Mouse (Mus musculus) myocyte (in vitro differentiated cells): ENCODE results near the gene Il20. TPM values are rescaled to one million over a fixed set of nuclear protein-coding genes. Genes with fewer than 3 reads are reported as not detected.

ENCODE experiments used
- H3K27me3 ChIP-seq: one replicate; pipeline ENCODE4 v1.6.1; 2011; ENCODE audit not compliant: control insufficient read depth, insufficient read depth, insufficient read length
- H3K36me3 ChIP-seq: one replicate; pipeline ENCODE4 v1.6.1; 2011; ENCODE audit not compliant: control insufficient read depth, insufficient read depth
- H3K4me2 ChIP-seq: one replicate; pipeline ENCODE4 v1.6.1; 2011; ENCODE audit warnings: low read depth, control low read depth
- H3K4me3 ChIP-seq: one replicate; pipeline ENCODE4 v1.5.1; 2011; ENCODE audit warnings: mild to moderate bottlenecking, control low read depth, moderate library complexity
- H3K79me2 ChIP-seq: one replicate; pipeline ENCODE4 v1.6.1; 2011; ENCODE audit not compliant: control insufficient read depth, insufficient read depth
- H3ac ChIP-seq: one replicate; pipeline ENCODE4 v1.6.1; 2011; ENCODE audit not compliant: control insufficient read depth, insufficient read length
- CEBPB ChIP-seq: IDR thresholded peaks from 2 replicates; pipeline ENCODE4 v1.6.1; 2011; ENCODE audit warnings: mild to moderate bottlenecking, moderate library complexity; ENCODE audit not compliant: poor library complexity, insufficient read depth, severe bottlenecking
- E2F4 ChIP-seq: IDR thresholded peaks from one replicate; pipeline ENCODE4 v1.6.1; 2011; ENCODE audit warnings: mild to moderate bottlenecking, control low read depth, moderate library complexity; ENCODE audit not compliant: insufficient read depth
- MAX ChIP-seq: IDR thresholded peaks from one replicate; pipeline ENCODE4 v1.6.1; 2011; ENCODE audit warnings: low read depth, mild to moderate bottlenecking, control low read depth
- MYOD1 ChIP-seq, 3 experiments: IDR thresholded peaks; one replicate each; pipeline ENCODE4 v1.6.1; 2011; ENCODE audit warnings: control low read depth in 2 of 3, low read depth in 2 of 3, mild to moderate bottlenecking in 2 of 3, moderate library complexity in 1 of 3; ENCODE audit not compliant: insufficient read length in 2 of 3, control insufficient read depth in 1 of 3
- MYOG ChIP-seq, 3 experiments: IDR thresholded peaks; one replicate each; pipeline ENCODE4 v1.6.1; 2011; ENCODE audit warnings: control low read depth in 2 of 3, low read depth in 2 of 3, mild to moderate bottlenecking in 2 of 3; ENCODE audit not compliant: insufficient read length in 2 of 3, control insufficient read depth in 1 of 3, insufficient read depth in 1 of 3
- POLR2A ChIP-seq: IDR thresholded peaks from one replicate; pipeline ENCODE4 v1.6.1; 2011; ENCODE audit warnings: low read depth, mild to moderate bottlenecking, control low read depth, moderate library complexity; ENCODE audit not compliant: insufficient read length
- POLR2AphosphoS2 ChIP-seq: IDR thresholded peaks from one replicate; pipeline ENCODE4 v1.6.1; 2011; ENCODE audit warnings: low read depth, control low read depth; ENCODE audit not compliant: insufficient read length
- REST ChIP-seq: IDR thresholded peaks from one replicate; pipeline ENCODE4 v1.6.1; 2011; ENCODE audit warnings: mild to moderate bottlenecking, control low read depth, moderate library complexity; ENCODE audit not compliant: insufficient read depth, insufficient read length
- SRF ChIP-seq: IDR thresholded peaks from one replicate; pipeline ENCODE4 v1.6.1; 2011; ENCODE audit warnings: low read depth; ENCODE audit not compliant: control insufficient read depth, insufficient read length
- TCF12 ChIP-seq: IDR thresholded peaks from one replicate; pipeline ENCODE4 v1.6.1; 2011; ENCODE audit warnings: mild to moderate bottlenecking, control low read depth; ENCODE audit not compliant: poor library complexity, insufficient read depth, severe bottlenecking
- TCF3 ChIP-seq: IDR thresholded peaks from one replicate; pipeline ENCODE4 v1.6.1; 2011; ENCODE audit warnings: low read depth, control low read depth; ENCODE audit not compliant: insufficient read length
- USF1 ChIP-seq: IDR thresholded peaks from one replicate; pipeline ENCODE4 v1.6.1; 2011; ENCODE audit warnings: low read depth, mild to moderate bottlenecking, control low read depth, moderate library complexity
- polyA plus RNA-seq: library from polyadenylated mRNA; unstranded; fragments of >200 nt; fragmentation: generic; extraction: Trizol; gene quantifications from one replicate; pipeline ENCODE4 v1.2.1, GENCODE M21; 2012; ENCODE audit warnings: missing spikeins

The Il20 gene
- polyA plus RNA-seq, 1 experiment = not detected

GRCm38 (mm10) chr1:130938192-130938591 is 26.9 kb upstream of the Il20 start:
- Histone ChIP-seq H3K79me2 (no peaks in the 10 kb centered on the region), H3K4me3 (no peak overlapping the region), H3K4me2 (no peak overlapping the region), H3K27me3 (no peaks in the 10 kb centered on the region), H3ac (no peak overlapping the region), H3K36me3 (no peaks in the 10 kb centered on the region)
- no peak for TF ChIP-seq SRF
- TF ChIP-seq CEBPB = no peak
- no peak for TF ChIP-seq REST
- TF ChIP-seq MAX = no peak
- TF ChIP-seq POLR2AphosphoS2 = no peak
- TF ChIP-seq MYOG (IDR thresholded peaks at IDR 0.05; ENCODE audit: control insufficient read depth in 1 of 3, insufficient read depth in 1 of 3, insufficient read length in 2 of 3, low read depth in 2 of 3) = no peak
- no peak for TF ChIP-seq TCF12
- TF ChIP-seq MYOD1 (IDR thresholded peaks at IDR 0.05; ENCODE audit: control insufficient read depth in 1 of 3, insufficient read length in 2 of 3, low read depth in 2 of 3) = no peak
- no peak for TF ChIP-seq TCF3
- TF ChIP-seq POLR2A = no peak
- no peak for TF ChIP-seq E2F4
- TF ChIP-seq USF1 = no peak

- Histone ChIP-seq H3ac (no peak overlapping the region), H3K36me3 (no peaks in the 10 kb centered on the region), H3K4me3 (no peak overlapping the region), H3K79me2 (no peaks in the 10 kb centered on the region), H3K27me3 (no peaks in the 10 kb centered on the region), H3K4me2 (no peak overlapping the region)
- no peak for TF ChIP-seq SRF
Observed at GRCm38 (mm10) chr1:130937170-130937569, 25.9 kb upstream of the Il20 start.

- Histone ChIP-seq H3K36me3 (no peaks in the 10 kb centered on the region), H3K27me3 (no peaks in the 10 kb centered on the region), H3K79me2 (no peaks in the 10 kb centered on the region), H3K4me3 (no peak overlapping the region), H3K4me2 (no peak overlapping the region), H3ac (no peak overlapping the region)
- TF ChIP-seq TCF12 (no peak), USF1 (no peak), REST (no peak), MAX (no peak), E2F4 (no peak), TCF3 (no peak)
Observed at GRCm38 (mm10) chr1:130936351-130936750, 25.1 kb upstream of the Il20 start.

GRCm38 (mm10) chr1:130926484-130926883 is 15.2 kb upstream of the Il20 start:
- Histone ChIP-seq H3ac (no peak overlapping the region), H3K27me3 (no peaks in the 10 kb centered on the region), H3K4me2 (no peak overlapping the region)

GRCm38 (mm10) chr1:130918323-130918980 is 7.2 kb upstream of the Il20 start:
- TF ChIP-seq POLR2A = no peak
- no peak for TF ChIP-seq CEBPB
- no peak for TF ChIP-seq USF1
- no peak for TF ChIP-seq TCF12
- no peak for TF ChIP-seq TCF3
- no peak for TF ChIP-seq POLR2AphosphoS2
- no peak for TF ChIP-seq SRF
- no peak for TF ChIP-seq E2F4
- no peak for TF ChIP-seq REST
- no peak for TF ChIP-seq MYOG (IDR thresholded peaks at IDR 0.05; ENCODE audit: control insufficient read depth in 1 of 3, insufficient read depth in 1 of 3, insufficient read length in 2 of 3, low read depth in 2 of 3)
- no peak for TF ChIP-seq MAX
- H3K27me3 ChIP-seq = no peaks in the 10 kb centered on the region
- no peak overlapping the region for H3ac ChIP-seq
- H3K79me2 ChIP-seq = no peaks in the 10 kb centered on the region
- no peak overlapping the region for H3K4me2 ChIP-seq
- no peak overlapping the region for H3K4me3 ChIP-seq
- no peaks in the 10 kb centered on the region for H3K36me3 ChIP-seq

More at GRCm38 (mm10) chr1:130926484-130926883, 15.2 kb upstream of the Il20 start:
- Histone ChIP-seq H3K4me3 (no peak overlapping the region), H3K79me2 (no peaks in the 10 kb centered on the region), H3K36me3 (no peaks in the 10 kb centered on the region)
- TF ChIP-seq TCF3 (no peak), POLR2A (no peak), E2F4 (no peak), SRF (no peak), POLR2AphosphoS2 (no peak), USF1 (no peak), REST (no peak), MYOD1 (IDR thresholded peaks at IDR 0.05; ENCODE audit: control insufficient read depth in 1 of 3, insufficient read length in 2 of 3, low read depth in 2 of 3) (no peak), MYOG (IDR thresholded peaks at IDR 0.05; ENCODE audit: control insufficient read depth in 1 of 3, insufficient read depth in 1 of 3, insufficient read length in 2 of 3, low read depth in 2 of 3) (no peak), CEBPB (no peak), TCF12 (no peak), MAX (no peak)
